Mouse (Mus musculus) neural tube, embryonic 13.5 days (tissue): ENCODE data around the gene Chst3. TPM values are rescaled to one million over a fixed set of nuclear protein-coding genes. Genes with fewer than 3 reads are reported as not detected.

Experiments used
- ATAC-seq: fragments of 200-750 bp; cut with Nextera tagmentation; 2 replicates; pipeline ENCODE4 v1.8.0; 2017; ENCODE audit warnings: low read depth, mild to moderate bottlenecking, moderate TSS enrichment, moderate library complexity
- H3K27ac ChIP-seq: fragments of 300-500 bp; sonication (generic); replicated peaks from 2 replicates; pipeline ENCODE4 v1.5.1; 2015; ENCODE audit warnings: moderate library complexity, mild to moderate bottlenecking, inconsistent platforms
- H3K27me3 ChIP-seq: fragments of 300-500 bp; sonication (generic); 2 replicates; pipeline ENCODE4 v1.6.1; 2015; ENCODE audit warnings: mild to moderate bottlenecking, inconsistent platforms
- H3K36me3 ChIP-seq: fragments of 300-500 bp; sonication (generic); 2 replicates; pipeline ENCODE4 v1.6.1; 2015; ENCODE audit warnings: mild to moderate bottlenecking, inconsistent platforms
- H3K4me1 ChIP-seq: fragments of 300-500 bp; sonication (generic); replicated peaks from 2 replicates; pipeline ENCODE4 v1.6.1; 2015; ENCODE audit warnings: inconsistent platforms
- H3K4me2 ChIP-seq: fragments of 300-500 bp; sonication (generic); 2 replicates; pipeline ENCODE4 v1.6.1; 2015; ENCODE audit warnings: inconsistent platforms, mild to moderate bottlenecking, moderate library complexity
- H3K4me3 ChIP-seq: fragments of 300-500 bp; sonication (generic); 2 replicates; pipeline ENCODE4 v1.5.1; 2015; ENCODE audit warnings: mild to moderate bottlenecking, inconsistent platforms
- H3K9ac ChIP-seq: fragments of 300-500 bp; sonication (generic); 2 replicates; pipeline ENCODE4 v1.6.1; 2015; ENCODE audit warnings: moderate library complexity, mild to moderate bottlenecking, inconsistent platforms
- H3K9me3 ChIP-seq: fragments of 300-500 bp; sonication (generic); 2 replicates; pipeline ENCODE4 v1.6.1; 2016; ENCODE audit warnings: inconsistent platforms
- WGBS: fragments of 180-500 bp; shearing (Covaris S2); methylation state at CpG from one replicate; pipeline ENCODE4 v1.1.7; 2015; 5-methylcytosine and 5-hydroxymethylcytosine counted together
- polyA plus RNA-seq: library from polyadenylated mRNA; unstranded; fragments of >200 nt; fragmentation: Nextera tagmentation; extraction: Ambion mirVana; gene quantifications from 2 replicates; pipeline ENCODE4 v1.2.1, GENCODE M21; 2015

The Chst3 gene
- 1.9 and 2.7 TPM in 2 replicates for polyA plus RNA-seq

DNA sequence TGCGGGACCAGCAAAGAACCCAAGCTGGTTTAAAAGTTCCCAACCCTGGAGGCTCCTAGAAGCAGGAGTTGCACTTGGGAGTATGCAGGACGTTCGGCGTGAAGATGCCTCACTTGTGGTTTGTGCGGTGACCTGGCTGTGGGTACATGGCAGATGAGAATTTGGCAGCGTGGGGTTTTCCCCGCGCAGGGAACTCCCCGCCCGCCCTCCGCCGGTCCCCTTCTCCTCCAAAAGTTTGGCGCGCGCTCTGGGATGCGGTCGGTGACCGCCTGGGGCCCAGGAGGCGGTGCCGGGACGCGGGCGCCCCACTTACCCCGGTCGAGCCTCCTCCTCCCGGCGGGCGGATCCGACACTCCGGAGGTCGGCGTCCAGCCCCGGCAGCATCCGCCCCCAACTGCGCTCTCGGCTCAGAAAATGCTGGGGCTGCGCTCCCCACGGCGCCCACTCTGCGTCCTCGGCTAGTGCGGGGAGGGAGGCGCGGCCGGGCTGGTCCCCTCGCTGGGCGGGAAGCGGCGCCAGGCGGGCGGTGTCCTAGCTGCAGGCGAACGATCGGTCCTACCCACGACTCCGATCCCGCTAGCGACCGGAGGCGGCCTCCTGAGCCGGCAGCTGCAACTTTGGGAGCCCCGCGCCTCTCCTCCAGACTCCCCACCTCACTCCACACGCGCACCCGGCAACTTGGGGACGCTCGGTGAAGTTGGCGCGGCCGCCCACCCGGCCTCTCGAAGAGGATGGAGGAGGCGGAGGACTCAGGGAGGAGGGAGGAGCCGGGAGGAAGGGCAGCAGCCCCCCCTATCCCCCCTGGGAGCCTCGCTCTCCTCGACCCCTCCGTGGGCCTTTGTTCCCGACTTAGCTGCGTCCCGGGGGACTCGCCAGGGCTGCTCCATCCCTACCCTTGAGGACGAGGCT is at the start of gene Chst3:
Chst3 (minus strand) TSS at position 670 of the 909 bp plus-strand sequence.
- peak within 1 kb of the TSS; percentile 59 for H3K4me3 ChIP-seq
- peak within 1 kb of the TSS; percentile 61 for H3K27ac ChIP-seq
- under 1% methylated on average over 83 of the region's 83 CpGs for WGBS
- H3K27me3 ChIP-seq = peaks cover 30% of the 10 kb centered on the region
- peak; percentile 64 for ATAC-seq
- peak within 1 kb of the TSS; percentile 74 for H3K9ac ChIP-seq
- no peaks in the 10 kb centered on the region for H3K9me3 ChIP-seq
- peak within 1 kb of the TSS; percentile 94 for H3K4me2 ChIP-seq
- H3K4me1 ChIP-seq = peaks cover 58% of the 10 kb centered on the region
- no peaks in the 10 kb centered on the region for H3K36me3 ChIP-seq

DNA sequence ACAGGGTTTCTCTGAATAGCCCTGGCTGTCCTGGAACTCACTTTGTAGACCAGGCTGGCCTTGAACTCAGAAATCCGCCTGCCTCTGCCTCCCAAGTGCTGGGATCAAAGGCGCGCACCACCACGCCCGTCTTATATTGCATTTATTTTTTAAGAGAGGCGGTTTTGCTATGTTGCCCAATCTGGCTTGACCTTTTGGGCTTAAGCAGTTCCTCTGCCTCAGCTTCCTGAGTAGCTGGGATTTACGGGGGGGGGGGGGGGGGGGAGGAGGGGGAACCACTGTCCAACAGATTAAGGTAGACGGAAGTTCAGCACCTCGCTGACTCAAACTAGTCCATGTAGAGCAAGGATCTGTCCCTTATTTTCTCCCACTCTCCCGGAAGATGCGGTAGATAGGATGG is 49.7 kb upstream of the Chst3 start:
- no peak for ATAC-seq
- H3K9ac ChIP-seq = no peak overlapping the region
- WGBS = 93% methylated on average over 10 of the region's 11 CpGs
- no peaks in the 10 kb centered on the region for H3K9me3 ChIP-seq
- peaks cover 11% of the 10 kb centered on the region; the same call in 1 of the 2 replicates for H3K4me1 ChIP-seq
- H3K27ac ChIP-seq = no peak overlapping the region
- H3K4me3 ChIP-seq = no peak overlapping the region
- no peaks in the 10 kb centered on the region for H3K27me3 ChIP-seq
- H3K4me2 ChIP-seq = no peak overlapping the region
- no peaks in the 10 kb centered on the region for H3K36me3 ChIP-seq

DNA sequence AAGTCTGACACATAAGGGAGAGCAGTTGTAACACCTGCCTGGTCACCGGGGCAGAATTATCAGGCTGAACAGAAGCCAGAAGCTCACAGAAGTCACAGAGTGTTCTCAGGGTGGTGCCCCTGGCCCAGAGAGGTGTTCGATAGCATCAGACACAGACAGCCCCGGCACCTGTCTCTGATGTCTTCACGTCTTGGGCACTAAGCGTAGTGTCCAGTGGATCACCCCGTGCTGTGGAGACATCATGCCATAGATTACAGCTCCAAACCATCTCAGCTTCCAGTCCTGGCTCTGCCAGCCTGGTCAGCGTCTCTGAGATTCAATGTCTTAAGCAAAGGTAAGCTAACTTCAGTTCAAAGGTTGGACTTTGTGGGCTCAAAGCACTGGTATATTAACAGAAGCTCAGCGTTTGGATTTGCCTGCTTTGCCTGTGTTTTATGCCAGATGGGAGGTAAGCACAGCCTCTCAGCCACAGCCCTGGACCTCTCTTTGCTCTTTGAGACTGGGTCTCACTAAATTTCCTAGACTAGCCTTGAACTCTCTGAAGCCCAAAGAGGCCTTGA is 47.9 kb upstream of the Chst3 start:
- peaks cover 17% of the 10 kb centered on the region for H3K4me1 ChIP-seq
- no peak overlapping the region for H3K27ac ChIP-seq
- no peak overlapping the region for H3K4me2 ChIP-seq
- WGBS = 92% methylated on average over 8 of the region's 8 CpGs
- H3K9ac ChIP-seq = no peak overlapping the region
- no peaks in the 10 kb centered on the region for H3K9me3 ChIP-seq
- H3K27me3 ChIP-seq = no peaks in the 10 kb centered on the region
- ATAC-seq = no peak
- no peaks in the 10 kb centered on the region for H3K36me3 ChIP-seq
- no peak overlapping the region for H3K4me3 ChIP-seq

DNA sequence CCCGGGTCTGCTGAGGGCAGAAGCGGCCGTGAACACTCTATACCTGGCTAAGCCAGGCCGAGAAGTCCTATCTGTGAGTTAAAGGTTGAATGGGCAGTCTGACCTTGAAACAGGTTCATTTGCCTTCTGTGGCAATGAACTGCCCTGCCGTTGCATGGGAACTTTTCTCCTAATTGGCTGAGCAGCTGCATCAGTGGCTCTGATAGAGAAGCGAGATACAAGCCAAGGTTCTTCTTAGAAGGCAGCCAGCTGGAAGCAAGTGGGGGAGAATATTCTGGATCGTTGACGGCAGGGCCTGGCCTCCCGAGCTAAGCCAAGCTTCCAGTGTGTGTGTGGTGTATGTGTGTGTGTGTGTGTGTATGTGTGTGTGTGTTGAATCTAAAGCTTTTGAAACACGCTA is 46.2 kb upstream of the Chst3 start:
- Histone ChIP-seq H3K9me3 (no peaks in the 10 kb centered on the region), H3K4me2 (no peak overlapping the region), H3K27ac (no peak overlapping the region), H3K36me3 (no peaks in the 10 kb centered on the region), H3K4me1 (peaks cover 17% of the 10 kb centered on the region), H3K4me3 (no peak overlapping the region), H3K27me3 (no peaks in the 10 kb centered on the region), H3K9ac (no peak overlapping the region)
- WGBS = 83% methylated on average over 10 of the region's 10 CpGs
- ATAC-seq = no peak

DNA sequence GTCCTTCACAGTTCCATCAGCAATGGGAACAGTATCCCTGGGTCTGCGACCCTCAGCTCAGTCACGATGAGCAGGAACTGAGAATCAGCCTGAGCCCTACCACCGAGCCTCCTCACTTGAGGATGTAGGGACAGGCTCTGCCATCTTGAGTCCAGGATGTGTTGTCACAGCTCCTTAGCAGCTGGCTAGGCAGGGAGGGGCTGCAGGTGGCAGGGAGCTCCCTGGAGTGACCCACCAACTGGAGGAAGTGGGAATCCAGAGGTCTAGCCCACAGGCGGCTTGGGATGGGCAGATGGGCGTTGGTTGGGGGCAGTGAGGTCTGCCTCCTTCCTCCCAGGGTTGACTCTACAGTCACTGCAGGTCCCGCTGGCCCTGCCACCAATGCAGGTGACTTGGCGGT is 44.3 kb upstream of the Chst3 start:
- H3K27ac ChIP-seq = no peak overlapping the region
- no peaks in the 10 kb centered on the region for H3K9me3 ChIP-seq
- H3K9ac ChIP-seq = 0 out of 2 replicates have a peak overlapping the region, but pooled peaks have one; percentile 34
- no peaks in the 10 kb centered on the region for H3K27me3 ChIP-seq
- H3K4me1 ChIP-seq = peaks cover 10% of the 10 kb centered on the region
- no peak overlapping the region for H3K4me2 ChIP-seq
- no peak overlapping the region for H3K4me3 ChIP-seq
- 83% methylated on average over 7 of the region's 7 CpGs for WGBS
- no peaks in the 10 kb centered on the region for H3K36me3 ChIP-seq
- no peak for ATAC-seq

DNA sequence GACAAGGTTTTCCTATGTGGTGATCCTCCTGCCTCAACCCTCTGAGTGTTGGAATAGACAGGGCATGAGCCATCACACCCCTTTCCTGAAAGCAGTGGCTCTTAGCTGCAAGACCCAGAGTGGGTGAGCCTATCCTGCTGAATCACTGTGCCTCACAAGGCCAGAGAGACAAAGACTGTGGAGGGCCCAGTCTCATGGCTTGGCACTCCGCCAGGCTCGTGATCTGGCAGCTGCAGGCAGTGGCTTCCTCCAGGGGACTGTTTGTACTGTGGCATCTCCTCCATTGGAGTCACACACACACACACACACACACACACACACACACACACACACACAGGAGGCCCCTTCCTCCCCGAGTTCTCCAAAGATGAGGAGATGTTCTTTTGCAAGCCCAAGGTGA is 43.3 kb upstream of the Chst3 start:
- no peaks in the 10 kb centered on the region for H3K27me3 ChIP-seq
- no peaks in the 10 kb centered on the region for H3K36me3 ChIP-seq
- H3K4me1 ChIP-seq = peaks cover 10% of the 10 kb centered on the region
- ATAC-seq = peak; percentile 94
- 28% methylated on average over 3 of the region's 3 CpGs for WGBS
- H3K27ac ChIP-seq = peak overlapping the region; percentile 72
- peak overlapping the region; percentile 26; the same call in 1 of the 2 replicates for H3K9ac ChIP-seq
- H3K4me2 ChIP-seq = no peak overlapping the region
- no peaks in the 10 kb centered on the region for H3K9me3 ChIP-seq
- H3K4me3 ChIP-seq = no peak overlapping the region

DNA sequence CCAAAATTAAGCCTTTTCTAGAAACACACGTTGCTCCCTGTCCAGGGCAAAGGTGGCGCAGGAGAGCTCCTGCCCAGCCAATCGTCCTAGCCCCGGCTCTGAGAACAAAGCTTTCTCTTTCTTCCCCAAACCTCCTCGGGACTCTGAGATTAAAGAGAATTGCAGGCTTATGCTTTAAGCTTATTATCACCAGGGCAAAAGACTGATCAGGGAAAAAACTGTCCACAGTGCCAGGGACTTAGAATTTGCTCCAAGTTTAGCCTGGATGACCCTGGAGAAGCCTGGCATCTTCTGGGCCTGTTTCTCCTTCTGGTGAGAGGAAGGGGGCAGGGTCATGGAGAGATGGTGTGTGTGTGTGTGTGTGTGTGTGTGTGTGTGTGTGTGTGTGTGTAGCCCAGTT is 42.5 kb upstream of the Chst3 start:
- H3K4me2 ChIP-seq = no peak overlapping the region
- peaks cover 10% of the 10 kb centered on the region for H3K4me1 ChIP-seq
- H3K9ac ChIP-seq = no peak overlapping the region
- H3K9me3 ChIP-seq = no peaks in the 10 kb centered on the region
- no peak overlapping the region for H3K27ac ChIP-seq
- H3K4me3 ChIP-seq = no peak overlapping the region
- H3K27me3 ChIP-seq = no peaks in the 10 kb centered on the region
- no peaks in the 10 kb centered on the region for H3K36me3 ChIP-seq
- WGBS = 39% methylated on average over 5 of the region's 5 CpGs
- no peak for ATAC-seq

DNA sequence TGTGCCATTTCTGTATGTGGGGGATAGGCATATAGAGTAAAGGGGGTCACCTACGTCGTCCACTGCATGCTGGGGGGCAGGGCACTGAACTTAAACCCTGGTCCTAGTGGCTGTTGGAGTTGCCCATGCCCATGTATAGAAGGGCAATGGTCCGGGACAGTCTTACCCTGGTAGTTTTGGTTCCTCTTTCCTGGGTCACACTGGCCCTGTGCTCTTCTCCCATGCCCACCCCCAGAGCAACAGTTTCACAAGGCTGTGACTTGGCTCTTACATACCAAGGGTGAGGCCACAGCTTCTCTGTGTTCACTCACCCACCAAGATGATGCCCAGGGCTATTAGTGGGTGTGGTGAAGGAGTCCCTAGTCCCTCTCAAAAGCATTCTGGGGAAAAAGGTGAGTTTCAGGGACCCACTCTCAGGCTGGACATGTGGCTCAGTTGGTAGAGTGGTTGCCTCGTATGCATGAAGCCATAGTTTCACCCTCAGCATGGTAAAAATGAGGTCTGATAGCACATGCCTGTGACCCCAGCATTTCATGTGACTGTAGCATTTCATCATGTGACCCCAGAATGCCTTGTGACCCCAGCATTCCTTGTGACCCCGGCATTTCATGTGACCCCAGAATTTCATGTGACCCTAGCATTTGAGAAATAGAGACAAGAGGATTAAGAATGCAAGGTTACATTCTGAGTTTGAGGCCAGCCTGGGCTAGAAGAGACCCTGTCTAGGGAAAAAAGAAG is 41.7 kb upstream of the Chst3 start:
- ATAC-seq = no peak
- Histone ChIP-seq H3K9me3 (no peaks in the 10 kb centered on the region), H3K27me3 (no peaks in the 10 kb centered on the region), H3K4me2 (no peak overlapping the region), H3K9ac (no peak overlapping the region), H3K36me3 (no peaks in the 10 kb centered on the region), H3K4me1 (peaks cover 10% of the 10 kb centered on the region), H3K4me3 (no peak overlapping the region), H3K27ac (no peak overlapping the region)
- 88% methylated on average over 5 of the region's 5 CpGs for WGBS

DNA sequence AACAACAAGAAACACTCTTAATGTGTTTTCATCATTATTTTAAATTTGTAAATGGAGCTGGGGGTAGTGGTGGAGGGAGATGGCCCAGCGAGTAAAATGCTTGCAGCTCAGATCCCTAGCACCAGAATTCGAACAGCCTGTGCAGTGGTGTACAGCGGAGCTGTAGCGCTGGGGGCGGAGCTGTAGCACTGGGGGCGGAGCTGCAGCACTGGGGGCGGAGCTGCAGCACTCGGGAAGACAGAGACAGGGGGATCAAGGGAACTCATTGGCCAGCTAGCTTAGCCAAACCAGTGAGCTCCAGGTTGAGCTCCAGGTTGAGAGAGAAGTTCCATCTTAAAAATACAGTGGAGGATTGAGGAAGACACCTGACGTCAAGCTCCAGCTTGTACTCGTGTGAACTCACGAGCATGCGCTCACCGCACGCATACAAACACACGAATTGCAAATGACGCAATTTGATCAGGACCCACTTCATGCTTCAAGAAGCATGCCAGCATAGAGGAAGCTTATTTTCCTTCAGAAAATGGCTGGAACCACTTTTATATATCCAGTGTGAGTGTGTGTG is 38.3 kb upstream of the Chst3 start:
- H3K4me1 ChIP-seq = peaks cover 5% of the 10 kb centered on the region; the same call in 1 of the 2 replicates
- no peak overlapping the region for H3K4me2 ChIP-seq
- no peaks in the 10 kb centered on the region for H3K27me3 ChIP-seq
- no peaks in the 10 kb centered on the region for H3K36me3 ChIP-seq
- no peak for ATAC-seq
- H3K27ac ChIP-seq = no peak overlapping the region
- H3K4me3 ChIP-seq = no peak overlapping the region
- no peaks in the 10 kb centered on the region for H3K9me3 ChIP-seq
- 56% methylated on average over 16 of the region's 16 CpGs for WGBS
- no peak overlapping the region for H3K9ac ChIP-seq

DNA sequence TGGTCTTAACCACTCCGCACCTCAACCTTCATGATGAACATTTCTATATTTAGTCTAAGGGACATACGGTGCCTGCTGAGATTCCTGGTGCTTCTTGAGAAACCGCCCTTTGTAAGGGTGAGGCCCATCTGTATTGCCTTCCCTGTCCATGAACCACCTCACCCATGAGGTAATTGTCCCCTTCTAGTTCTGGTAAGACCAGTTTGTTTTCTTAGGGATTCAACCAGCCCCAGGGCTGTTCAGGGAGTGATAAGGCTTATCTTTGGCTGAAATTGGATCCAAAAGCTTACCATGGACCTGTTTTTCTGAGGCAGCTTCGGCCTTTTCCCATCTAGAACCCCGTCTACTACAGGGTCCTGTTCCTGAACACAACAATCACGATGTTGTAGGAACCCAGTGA is 37.0 kb upstream of the Chst3 start:
- no peak for ATAC-seq
- WGBS = 88% methylated on average over 6 of the region's 6 CpGs
- Histone ChIP-seq H3K4me1 (no peaks in the 10 kb centered on the region), H3K4me3 (no peak overlapping the region), H3K4me2 (no peak overlapping the region), H3K27ac (no peak overlapping the region), H3K36me3 (no peaks in the 10 kb centered on the region), H3K9me3 (no peaks in the 10 kb centered on the region), H3K27me3 (no peaks in the 10 kb centered on the region), H3K9ac (no peak overlapping the region)

DNA sequence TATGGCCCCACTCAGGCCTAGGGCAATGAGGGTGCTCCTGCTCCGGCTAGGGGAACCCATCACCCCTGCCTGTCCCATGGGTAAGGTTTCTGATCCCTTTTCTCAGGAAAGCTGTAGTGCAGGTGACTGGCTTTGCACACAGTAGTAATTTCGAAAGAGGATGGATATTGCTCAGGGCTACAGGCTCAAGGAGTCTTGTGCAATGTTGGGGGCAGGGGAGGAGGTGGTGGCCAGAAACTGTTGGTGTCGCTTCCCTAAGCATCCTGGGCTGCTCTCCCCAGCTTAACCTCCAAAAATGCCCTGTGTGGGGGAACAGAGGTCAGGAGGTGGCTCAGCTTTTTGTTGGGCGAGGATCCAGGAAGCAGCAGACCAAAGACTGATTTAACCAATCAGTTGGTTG is 33.5 kb upstream of the Chst3 start:
- Histone ChIP-seq H3K27ac (no peak overlapping the region), H3K4me3 (no peak overlapping the region), H3K27me3 (no peaks in the 10 kb centered on the region), H3K4me2 (no peak overlapping the region), H3K4me1 (no peaks in the 10 kb centered on the region), H3K36me3 (no peaks in the 10 kb centered on the region), H3K9me3 (no peaks in the 10 kb centered on the region), H3K9ac (no peak overlapping the region)
- ATAC-seq = no peak
- 83% methylated on average over 4 of the region's 4 CpGs for WGBS

DNA sequence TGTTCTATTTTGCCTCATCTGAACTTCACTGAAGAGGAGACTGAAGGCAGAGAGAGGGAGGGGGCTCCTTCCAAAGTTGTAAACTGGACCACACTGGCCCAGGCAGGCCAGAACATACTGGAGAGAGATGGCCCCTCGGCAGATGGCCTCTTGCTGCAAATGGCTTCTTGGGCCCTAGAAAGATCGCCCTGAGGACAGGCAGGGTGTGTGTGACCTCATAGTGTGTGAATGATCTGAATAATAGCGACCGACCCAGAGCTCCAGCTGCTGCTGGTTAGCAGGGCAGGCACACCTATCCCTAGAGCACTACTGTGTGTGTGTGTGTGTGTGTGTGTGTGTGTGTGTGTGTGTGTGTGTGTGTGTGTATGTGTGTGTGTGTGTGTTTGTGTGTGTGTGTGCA is 33.1 kb upstream of the Chst3 start:
- H3K9me3 ChIP-seq = no peaks in the 10 kb centered on the region
- no peaks in the 10 kb centered on the region for H3K4me1 ChIP-seq
- H3K27ac ChIP-seq = no peak overlapping the region
- H3K27me3 ChIP-seq = no peaks in the 10 kb centered on the region
- no peak overlapping the region for H3K9ac ChIP-seq
- ATAC-seq = no peak
- WGBS = 70% methylated on average over 4 of the region's 4 CpGs
- H3K36me3 ChIP-seq = no peaks in the 10 kb centered on the region
- H3K4me2 ChIP-seq = no peak overlapping the region
- no peak overlapping the region for H3K4me3 ChIP-seq
